Mouse (Mus musculus) spleen, postnatal 36 days (tissue): ENCODE measurements around the gene Sufu.

Source experiments
- DNase-seq, 2 experiments: peaks; one replicate each; pipeline ENCODE4 v3.0.0; 2022; ENCODE audit warnings: low spot score in 2 of 2, mixed read lengths in 1 of 2

Gene Sufu

GRCm38 (mm10) chr19:46497230-46497629, 100.5 kb downstream of the Sufu start:
- no peak for DNase-seq

- DNase-seq, result no peak
These were observed 102.8 kb downstream of the Sufu start for GRCm38 (mm10) chr19:46499539-46499835.

- DNase-seq, result peak; percentile 98 to 100
These were observed 103.3 kb downstream of the Sufu start for GRCm38 (mm10) chr19:46499836-46500580.

GRCm38 (mm10) chr19:46500581-46501341, 104.1 kb downstream of the Sufu start:
- no peak for DNase-seq

GRCm38 (mm10) chr19:46501401-46502068, 104.8 kb downstream of the Sufu start, which contains the start of gene Trim8:
Trim8 (plus strand) TSS chr19:46501702.
- peak; percentile 65 to 66 for DNase-seq

- peak; percentile 84 to 86 for DNase-seq
These were observed 105.4 kb downstream of the Sufu start for GRCm38 (mm10) chr19:46502069-46502455.

- peak; percentile 87 to 89 for DNase-seq
These were observed 105.9 kb downstream of the Sufu start for GRCm38 (mm10) chr19:46502471-46503166.

- DNase-seq, result peak; percentile 84 to 86
These were observed 106.8 kb downstream of the Sufu start for GRCm38 (mm10) chr19:46503351-46504084.

GRCm38 (mm10) chr19:46504085-46504552, 107.4 kb downstream of the Sufu start:
- peak; percentile 63 to 72 for DNase-seq

GRCm38 (mm10) chr19:46504822-46505417, 108.2 kb downstream of the Sufu start:
- no peak for DNase-seq

- no peak for DNase-seq
These were observed 109.1 kb downstream of the Sufu start for GRCm38 (mm10) chr19:46505646-46506371.

GRCm38 (mm10) chr19:46506372-46506717, 109.6 kb downstream of the Sufu start:
- DNase-seq, result no peak

GRCm38 (mm10) chr19:46507181-46507581, 110.5 kb downstream of the Sufu start:
- DNase-seq, result no peak

GRCm38 (mm10) chr19:46507806-46508205, 111.1 kb downstream of the Sufu start:
- no peak for DNase-seq

GRCm38 (mm10) chr19:46508738-46509137, 112.0 kb downstream of the Sufu start:
- DNase-seq, result no peak

GRCm38 (mm10) chr19:46509202-46509601, 112.5 kb downstream of the Sufu start:
- DNase-seq, result no peak

GRCm38 (mm10) chr19:46509736-46510135, 113.0 kb downstream of the Sufu start:
- DNase-seq, result no peak

GRCm38 (mm10) chr19:46510401-46510800, 113.7 kb downstream of the Sufu start:
- DNase-seq, result no peak

GRCm38 (mm10) chr19:46510824-46511223, 114.1 kb downstream of the Sufu start:
- peak in 1 of 2 experiments; percentile 31 for DNase-seq

GRCm38 (mm10) chr19:46511263-46511662, 114.6 kb downstream of the Sufu start:
- peak in 1 of 2 experiments; percentile 44 for DNase-seq
